Mouse (Mus musculus): ENCODE measurements around the gene Pgm5.
"Not testable (repeated sequence)": the region's sequence is repeated elsewhere in the genome, so short reads cannot be mapped to it uniquely, and the experiment has no call there.

Pgm5 gene

GRCm38 (mm10) chr19:24861612-24862451, at the start of gene Pgm5:
TSS of gene Pgm5 (minus strand) at chr19:24861855.
- no peak for DNase-seq

- no peak for DNase-seq
Measured at GRCm38 (mm10) chr19:24908385-24909155, 46.9 kb upstream of the Pgm5 start.

GRCm38 (mm10) chr19:24907655-24908054, 46.0 kb upstream of the Pgm5 start:
- DNase-seq, result no peak

- no peak for DNase-seq
Measured at GRCm38 (mm10) chr19:24902821-24903220, 41.2 kb upstream of the Pgm5 start.

GRCm38 (mm10) chr19:24902256-24902655, 40.6 kb upstream of the Pgm5 start:
- DNase-seq, result peak in 1 of 2 experiments; percentile 39

- no peak for DNase-seq
Measured at GRCm38 (mm10) chr19:24901666-24902065, 40.0 kb upstream of the Pgm5 start.

- DNase-seq, result no peak
Measured at GRCm38 (mm10) chr19:24900581-24901220, 39.0 kb upstream of the Pgm5 start, which contains the start of gene Foxd4. TSS of gene Foxd4 (minus strand) at chr19:24901197.

- peak; percentile 62 to 67 for DNase-seq
Measured at GRCm38 (mm10) chr19:24899578-24900544, 38.2 kb upstream of the Pgm5 start.

- DNase-seq, result no peak
Measured at GRCm38 (mm10) chr19:24898737-24899577, 37.3 kb upstream of the Pgm5 start.

GRCm38 (mm10) chr19:24897896-24898736, 36.5 kb upstream of the Pgm5 start:
- no peak for DNase-seq

GRCm38 (mm10) chr19:24897006-24897895, 35.6 kb upstream of the Pgm5 start:
- no peak for DNase-seq

- no peak for DNase-seq
Measured at GRCm38 (mm10) chr19:24896536-24896935, 34.9 kb upstream of the Pgm5 start.

GRCm38 (mm10) chr19:24886888-24887287, 25.2 kb upstream of the Pgm5 start:
- no peak for DNase-seq

GRCm38 (mm10) chr19:24885504-24885903, 23.8 kb upstream of the Pgm5 start:
- peak; percentile 60 to 62 for DNase-seq

- DNase-seq, result no peak
Measured at GRCm38 (mm10) chr19:24881237-24881636, 19.6 kb upstream of the Pgm5 start.

GRCm38 (mm10) chr19:24875129-24875870, 13.6 kb upstream of the Pgm5 start, which contains the start of gene Gm10053:
TSS of gene Gm10053 (plus strand) at chr19:24875686.
- DNase-seq, result not testable (repeated sequence)

GRCm38 (mm10) chr19:24873873-24874272, 12.2 kb upstream of the Pgm5 start:
- DNase-seq, result no peak

- peak; percentile 83 for DNase-seq
Measured at GRCm38 (mm10) chr19:24871037-24871635, 9.5 kb upstream of the Pgm5 start.

Data from B cell, adult 2 months (primary cell).